Mouse (Mus musculus) brain, embryonic 14.5 days (tissue): ENCODE measurements at regions not wholly inside any gene's neighbourhood (a gene's known extent, or its start where the extent isn't known, plus 50 kb on each side); places are given as distances from the start of the nearest gene placed in this dataset.

Source experiments
- CTCF ChIP-seq: fragments of 200-500 bp; IDR thresholded peaks from 2 replicates; pipeline ENCODE4 v1.5.1; 2012; ENCODE audit warnings: inconsistent platforms, mild to moderate bottlenecking, moderate library complexity, borderline replicate concordance; ENCODE audit not compliant: insufficient read depth, insufficient read length; ENCODE audit errors: extremely low read depth
- POLR2A ChIP-seq: fragments of 200-500 bp; IDR thresholded peaks from 2 replicates; pipeline ENCODE4 v1.6.1; 2012; ENCODE audit warnings: mild to moderate bottlenecking, inconsistent platforms, borderline replicate concordance; ENCODE audit not compliant: poor library complexity, insufficient read depth, insufficient read length, severe bottlenecking; ENCODE audit errors: extremely low read depth

GRCm38 (mm10) chr2:170247702-170248445, 100.0 kb upstream of the Zfp217 start:
- TF ChIP-seq CTCF = no peak
- TF ChIP-seq POLR2A = no peak
